Mouse (Mus musculus) forebrain, embryonic 11.5 days (tissue): ENCODE results near the gene Nudt17. TPM values are rescaled to one million over a fixed set of nuclear protein-coding genes. Genes with fewer than 3 reads are reported as not detected.
"Not testable (repeated sequence)": the region's sequence is repeated elsewhere in the genome, so short reads cannot be mapped to it uniquely, and the experiment has no call there.

Source experiments
- ATAC-seq: fragments of 200-750 bp; cut with Nextera tagmentation; replicated peaks from 2 replicates; pipeline ENCODE4 v1.8.0; 2017; ENCODE audit warnings: moderate TSS enrichment; ENCODE audit not compliant: low FRiP score
- DNase-seq: peaks from one replicate; pipeline ENCODE4 v3.0.0-alpha.2; 2017; ENCODE audit warnings: low spot score
- H3K27ac ChIP-seq: fragments of 300-500 bp; sonication (generic); 2 replicates; pipeline ENCODE4 v1.5.1; 2014; ENCODE audit warnings: low read depth, low read length
- H3K27me3 ChIP-seq: fragments of 300-500 bp; sonication (generic); 2 replicates; pipeline ENCODE4 v1.6.1; 2014; ENCODE audit warnings: mild to moderate bottlenecking, low read length, mixed read lengths; ENCODE audit not compliant: control insufficient read depth, insufficient read depth
- H3K36me3 ChIP-seq: fragments of 300-500 bp; sonication (generic); 2 replicates; pipeline ENCODE4 v1.6.1; 2014; ENCODE audit warnings: mild to moderate bottlenecking, low read length, moderate library complexity, mixed read lengths; ENCODE audit not compliant: control insufficient read depth, insufficient read depth
- H3K4me1 ChIP-seq: fragments of 300-500 bp; sonication (generic); replicated peaks from 2 replicates; pipeline ENCODE4 v1.6.1; 2014; ENCODE audit warnings: low read length, mixed read lengths; ENCODE audit not compliant: control insufficient read depth, insufficient read depth
- H3K4me2 ChIP-seq: fragments of 300-500 bp; sonication (generic); 2 replicates; pipeline ENCODE4 v1.6.1; 2014; ENCODE audit warnings: low read depth, mild to moderate bottlenecking, low read length, moderate library complexity, mixed read lengths; ENCODE audit not compliant: severe bottlenecking
- H3K4me3 ChIP-seq: fragments of 300-500 bp; sonication (generic); 2 replicates; pipeline ENCODE4 v1.5.1; 2014; ENCODE audit warnings: low read depth, low read length
- H3K9ac ChIP-seq: fragments of 300-500 bp; sonication (generic); 2 replicates; pipeline ENCODE4 v1.6.1; 2014; ENCODE audit warnings: low read length
- H3K9me3 ChIP-seq: fragments of 300-500 bp; sonication (generic); 2 replicates; pipeline ENCODE4 v1.6.1; 2016; ENCODE audit warnings: low read length, mixed read lengths; ENCODE audit not compliant: control insufficient read depth
- WGBS: fragments of 180-500 bp; shearing (Covaris S2); extraction: QIAGEN DNeasy Blood & Tissue Kit; methylation state at CpG from one replicate; pipeline ENCODE4 v1.1.7; 2014; 5-methylcytosine and 5-hydroxymethylcytosine counted together
- polyA plus RNA-seq: library from polyadenylated mRNA; unstranded; fragments of >200 nt; fragmentation: Nextera tagmentation; extraction: Ambion mirVana; gene quantifications from 2 replicates; pipeline ENCODE4 v1.2.1, GENCODE M21; 2014

Gene Nudt17
- polyA plus RNA-seq, 1 experiment from 2014 or later = 11.8 TPM

DNA sequence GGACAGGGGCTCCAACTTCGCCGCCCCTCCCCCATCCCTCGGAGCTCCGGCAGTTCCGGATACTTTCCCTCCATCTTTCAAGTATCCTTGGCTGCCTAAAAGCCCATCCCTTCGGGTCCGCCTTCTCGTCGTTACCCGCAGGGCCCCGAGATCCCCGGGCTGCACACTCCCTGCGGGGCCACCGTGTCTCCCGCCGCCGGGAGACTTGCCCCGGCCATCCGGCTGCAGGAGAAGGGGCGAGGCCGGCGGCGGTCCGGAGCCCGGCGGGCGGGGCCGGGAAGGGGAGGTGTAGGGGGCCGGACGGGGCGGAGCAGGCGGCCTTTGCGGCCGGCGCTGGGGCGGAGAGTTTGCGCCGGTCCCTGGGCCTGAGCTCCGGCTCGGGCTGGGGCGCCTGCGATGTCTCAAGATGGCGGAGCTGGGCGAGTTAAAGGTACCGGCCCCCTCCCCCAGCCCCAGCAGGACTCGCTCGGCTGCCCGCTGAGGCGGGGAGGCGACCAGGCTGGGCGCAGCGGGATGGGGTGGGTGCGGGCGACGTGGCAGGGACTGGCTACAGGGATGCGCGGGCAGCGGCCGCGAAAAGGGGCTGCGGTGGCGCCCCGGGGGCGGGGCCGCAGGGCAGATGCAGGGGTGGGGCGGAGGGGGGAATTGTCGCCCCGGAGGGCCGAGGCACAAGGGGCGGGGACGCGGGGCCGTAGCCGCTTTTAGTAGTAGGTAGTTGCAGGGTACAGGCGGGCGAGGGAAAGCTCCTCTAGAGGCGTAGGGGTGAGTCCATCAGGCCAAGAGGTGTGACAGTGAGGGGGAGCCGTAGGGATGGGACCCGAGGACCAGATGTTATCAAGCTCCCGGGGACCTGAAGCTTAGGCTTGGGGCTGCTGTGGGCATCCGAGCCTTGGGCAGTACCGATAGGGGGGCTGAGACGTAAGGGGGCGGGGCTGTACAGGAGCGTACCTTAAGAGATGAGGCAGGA is 11.3 kb downstream of the Nudt17 start:
- H3K36me3 ChIP-seq = no peaks in the 10 kb centered on the region; the same call in 1 of the 2 replicates
- no peaks in the 10 kb centered on the region for H3K27me3 ChIP-seq
- H3K4me2 ChIP-seq = peak overlapping the region; percentile 59
- WGBS = under 1% methylated on average over 82 of the region's 85 CpGs
- peak overlapping the region; percentile 82 for H3K4me3 ChIP-seq
- ATAC-seq = peak; percentile 90
- H3K9ac ChIP-seq = peak overlapping the region; percentile 90
- no peaks in the 10 kb centered on the region for H3K9me3 ChIP-seq
- H3K27ac ChIP-seq = peak overlapping the region; percentile 90
- DNase-seq = peak; percentile 95
- no peaks in the 10 kb centered on the region for H3K4me1 ChIP-seq

DNA sequence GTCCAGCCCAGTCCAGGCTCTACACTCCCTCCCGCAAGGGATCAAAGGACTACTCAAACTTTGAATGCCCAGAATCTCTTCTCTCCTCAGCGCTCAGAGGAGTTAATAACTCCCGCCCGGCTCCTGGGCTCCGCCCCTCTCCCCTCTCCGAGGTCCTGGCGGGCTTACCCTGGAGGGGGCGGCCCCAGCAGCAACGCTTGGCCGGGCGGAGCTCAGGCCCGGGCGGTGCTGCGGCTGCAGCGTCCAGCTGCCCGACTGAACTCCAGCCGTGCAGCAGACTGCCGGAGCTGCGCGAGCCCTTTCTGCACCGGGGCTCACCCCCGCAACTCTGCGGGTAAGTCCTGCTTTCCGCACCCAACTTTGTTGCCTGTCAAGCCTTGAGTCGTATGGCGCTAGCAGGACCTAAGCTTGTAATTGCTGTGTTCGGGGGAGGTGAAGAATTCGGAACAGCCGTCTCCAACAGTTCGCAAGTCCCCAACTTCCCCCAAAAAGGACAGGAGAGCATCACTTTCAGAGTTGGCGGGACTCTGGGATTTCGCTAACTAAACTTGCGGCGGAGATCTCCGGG is 12.1 kb downstream of the Nudt17 start, which contains the start of gene Pias3:
Gene Pias3, plus strand, starts transcription at position 187 of the 568 bp plus-strand sequence.
- Histone ChIP-seq H3K27me3 (no peaks in the 10 kb centered on the region), H3K4me2 (peak within 1 kb of the TSS; percentile 59), H3K4me1 (no peaks in the 10 kb centered on the region), H3K4me3 (peak within 1 kb of the TSS; percentile 82), H3K36me3 (no peaks in the 10 kb centered on the region), H3K27ac (peak within 1 kb of the TSS; percentile 90), H3K9me3 (no peaks in the 10 kb centered on the region), H3K9ac (peak within 1 kb of the TSS; percentile 90)
- ATAC-seq = peak; percentile 83
- WGBS = under 1% methylated on average over 35 of the region's 35 CpGs
- peak; percentile 90 for DNase-seq

DNA sequence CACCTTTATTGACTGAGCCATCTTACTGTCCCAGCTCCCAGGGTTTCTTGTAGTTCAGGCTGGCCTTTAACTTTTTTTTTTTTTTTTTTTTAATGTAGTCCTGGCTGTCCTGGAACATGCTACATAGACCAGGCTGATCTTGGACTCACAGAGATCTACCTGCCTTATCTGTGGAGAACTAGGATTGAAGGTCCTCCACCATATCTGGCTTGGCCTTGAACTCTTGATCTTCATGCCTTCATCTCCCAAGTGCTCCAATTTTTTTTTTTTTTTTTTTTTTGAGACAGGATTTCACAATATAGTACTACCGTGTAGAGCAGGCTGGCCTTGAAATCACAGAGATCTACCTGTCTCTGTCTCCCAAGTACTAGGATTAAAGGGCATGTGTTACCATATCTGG is 14.8 kb downstream of the Nudt17 start:
- Histone ChIP-seq H3K27me3 (no peaks in the 10 kb centered on the region), H3K4me3 (no peak overlapping the region), H3K9ac (no peak overlapping the region), H3K4me2 (no peak overlapping the region), H3K9me3 (no peaks in the 10 kb centered on the region), H3K27ac (no peak overlapping the region), H3K36me3 (no peaks in the 10 kb centered on the region), H3K4me1 (no peaks in the 10 kb centered on the region)
- ATAC-seq (no peak), DNase-seq (no peak)
- WGBS = 87% methylated on average over 1 of the region's 1 CpGs

DNA sequence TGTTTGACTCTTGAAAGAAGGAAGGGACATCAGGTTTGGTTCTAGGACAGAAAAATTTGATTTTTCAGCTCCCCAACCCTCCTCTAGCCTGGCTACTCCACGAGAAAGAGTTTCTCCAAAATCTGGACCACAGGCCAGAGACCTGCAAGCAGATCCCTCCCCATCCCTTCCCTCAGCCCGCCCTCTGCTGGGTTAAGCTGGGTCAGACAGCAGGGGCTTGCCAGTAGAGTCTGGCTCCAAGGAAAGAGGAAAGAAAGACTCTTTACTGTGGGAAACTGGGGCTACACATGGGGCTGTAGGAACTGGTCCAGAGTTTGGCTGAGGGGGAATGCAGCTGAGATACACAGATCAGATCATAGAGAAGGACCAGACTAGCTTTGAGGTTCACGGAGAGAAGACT is 15.9 kb downstream of the Nudt17 start:
- no peak for ATAC-seq
- Histone ChIP-seq H3K36me3 (no peaks in the 10 kb centered on the region), H3K4me1 (no peaks in the 10 kb centered on the region), H3K27me3 (no peaks in the 10 kb centered on the region), H3K9ac (no peak overlapping the region), H3K4me2 (no peak overlapping the region), H3K9me3 (no peaks in the 10 kb centered on the region), H3K27ac (no peak overlapping the region), H3K4me3 (no peak overlapping the region)
- DNase-seq = peak; percentile 66
- WGBS = 9% methylated on average over 3 of the region's 3 CpGs

DNA sequence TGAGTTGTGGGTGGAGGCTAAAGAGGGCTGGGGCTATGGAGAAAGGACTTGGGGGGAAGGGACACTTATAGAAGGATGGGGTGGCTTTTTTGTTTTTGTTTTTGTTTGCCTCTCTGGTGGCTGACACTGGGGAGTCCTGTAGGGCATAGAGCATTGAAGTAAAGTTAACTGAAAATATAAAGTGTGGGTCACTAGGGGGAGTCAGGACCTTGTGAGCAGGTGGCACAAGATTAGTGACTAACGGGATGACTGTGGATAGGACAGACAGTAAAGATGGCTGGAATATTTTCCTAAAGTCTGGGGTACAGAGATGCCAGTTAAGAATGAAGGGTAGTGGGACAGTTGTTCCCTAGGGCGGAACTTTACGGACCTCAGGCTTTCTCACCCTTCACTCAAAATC is 18.1 kb downstream of the Nudt17 start:
- DNase-seq (no peak), ATAC-seq (no peak)
- H3K27me3 ChIP-seq = no peaks in the 10 kb centered on the region
- no peak overlapping the region for H3K9ac ChIP-seq
- no peaks in the 10 kb centered on the region for H3K4me1 ChIP-seq
- no peak overlapping the region for H3K27ac ChIP-seq
- H3K4me3 ChIP-seq = no peak overlapping the region
- no peaks in the 10 kb centered on the region for H3K36me3 ChIP-seq
- H3K9me3 ChIP-seq = no peaks in the 10 kb centered on the region
- no peak overlapping the region for H3K4me2 ChIP-seq
- 44% methylated on average over 3 of the region's 3 CpGs for WGBS

DNA sequence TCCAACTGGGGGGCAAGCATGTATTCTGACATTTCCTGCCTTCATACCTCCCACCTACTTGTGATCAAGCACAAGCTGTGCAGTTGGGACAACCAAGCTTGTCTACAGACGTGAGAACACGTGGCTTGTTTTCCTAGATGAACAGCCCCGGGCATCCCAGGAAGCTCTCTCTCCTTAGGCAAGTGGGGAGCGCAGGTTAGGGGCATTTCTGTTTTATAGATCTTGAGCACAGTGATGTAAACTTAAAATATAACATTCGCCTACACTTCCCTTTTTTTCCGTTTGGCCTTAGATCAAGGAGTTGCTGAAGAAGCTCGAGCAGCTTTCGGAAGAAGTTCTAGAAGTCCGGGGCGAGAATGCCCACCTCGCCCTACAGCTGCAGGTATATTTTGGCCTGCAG is 19.5 kb downstream of the Nudt17 start:
- WGBS = 89% methylated on average over 11 of the region's 11 CpGs
- H3K36me3 ChIP-seq = no peaks in the 10 kb centered on the region
- H3K27me3 ChIP-seq = no peaks in the 10 kb centered on the region
- H3K4me3 ChIP-seq = no peak overlapping the region
- no peaks in the 10 kb centered on the region for H3K4me1 ChIP-seq
- H3K9me3 ChIP-seq = no peaks in the 10 kb centered on the region
- DNase-seq (no peak), ATAC-seq (no peak)
- H3K27ac ChIP-seq = no peak overlapping the region
- H3K9ac ChIP-seq = no peak overlapping the region
- no peak overlapping the region for H3K4me2 ChIP-seq

DNA sequence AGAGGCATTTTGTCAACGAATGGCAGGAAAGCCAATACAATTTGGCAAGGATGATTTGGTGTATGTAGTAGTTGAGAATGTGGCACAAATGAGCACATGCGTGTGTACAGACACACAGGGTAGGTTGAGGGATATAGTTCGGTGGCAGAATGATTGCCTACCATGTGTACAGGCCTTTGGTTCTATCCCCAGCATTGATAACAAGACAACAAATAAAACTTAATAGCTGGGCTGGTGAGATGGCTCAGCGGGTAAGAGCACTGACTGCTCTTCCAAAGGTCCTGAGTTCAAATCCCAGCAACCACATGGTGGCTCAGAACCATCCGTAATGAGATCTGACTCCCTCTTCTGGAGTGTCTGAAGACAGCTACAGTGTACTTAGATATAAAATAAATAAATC is 22.3 kb downstream of the Nudt17 start:
- not testable (repeated sequence) for H3K4me3 ChIP-seq, DNase-seq, H3K4me2 ChIP-seq, H3K27ac ChIP-seq, H3K27me3 ChIP-seq, H3K9ac ChIP-seq, H3K9me3 ChIP-seq, H3K36me3 ChIP-seq, ATAC-seq, H3K4me1 ChIP-seq
- WGBS = 95% methylated on average over 5 of the region's 5 CpGs

DNA sequence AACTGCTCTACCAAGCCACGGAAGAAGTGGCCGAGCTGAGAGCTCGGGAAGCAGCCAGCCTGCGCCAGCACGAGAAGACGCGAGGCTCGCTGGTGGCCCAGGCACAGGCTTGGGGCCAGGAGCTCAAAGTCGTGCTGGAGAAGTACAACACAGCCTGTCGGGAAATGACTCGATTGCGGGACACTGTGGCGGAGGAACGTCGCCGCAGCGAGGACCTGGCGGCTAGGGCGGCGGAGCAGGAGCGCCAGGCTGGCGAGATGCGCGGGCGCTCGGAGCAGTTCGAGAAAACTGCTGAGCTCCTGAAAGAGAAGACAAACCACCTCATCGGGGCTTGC is 23.6 kb downstream of the Nudt17 start:
- H3K4me1 ChIP-seq = no peaks in the 10 kb centered on the region; the same call in 1 of the 2 replicates
- H3K9me3 ChIP-seq = no peaks in the 10 kb centered on the region
- peaks cover 6% of the 10 kb centered on the region for H3K27me3 ChIP-seq
- no peak overlapping the region for H3K27ac ChIP-seq
- H3K4me3 ChIP-seq = no peak overlapping the region
- ATAC-seq = no peak
- 47% methylated on average over 28 of the region's 28 CpGs for WGBS
- no peak for DNase-seq
- no peaks in the 10 kb centered on the region for H3K36me3 ChIP-seq
- H3K4me2 ChIP-seq = peak overlapping the region; percentile 16
- H3K9ac ChIP-seq = peak overlapping the region; percentile 24; the same call in 1 of the 2 replicates
